Mouse (Mus musculus) MEL (cell line): Measurements from ENCODE around the gene Rbfox3. TPM values are rescaled to one million over a fixed set of nuclear protein-coding genes. Genes with fewer than 3 reads are reported as not detected.

Experiments used
- DNase-seq: peaks from one replicate; pipeline ENCODE4 v3.0.0; 2011; ENCODE audit warnings: low read depth, low spot score
- H3K27ac ChIP-seq: 2 replicates; pipeline ENCODE4 v1.5.1; 2012; ENCODE audit warnings: low read depth, mild to moderate bottlenecking, control low read depth, low read length, moderate library complexity; ENCODE audit not compliant: control insufficient read depth
- H3K27me3 ChIP-seq, 2 experiments: fragments of 150-350 bp in 1 of 2; sonication (generic) in 1 of 2; 2 replicates each; pipeline ENCODE4 v1.6.1; 2012; ENCODE audit warnings: low read length in 2 of 2, mild to moderate bottlenecking in 2 of 2, improper control_type of control experiment in 1 of 2, moderate library complexity in 1 of 2; ENCODE audit not compliant: insufficient read depth in 2 of 2, control insufficient read depth in 1 of 2
- H3K36me3 ChIP-seq, 2 experiments: 2 replicates each; pipeline ENCODE4 v1.6.1; 2012 to 2014; ENCODE audit warnings: low read length in 2 of 2, improper control_type of control experiment in 1 of 2, inconsistent platforms in 1 of 2, mild to moderate bottlenecking in 1 of 2; ENCODE audit not compliant: insufficient read depth in 2 of 2, control insufficient read depth in 1 of 2
- H3K4me1 ChIP-seq, 2 experiments: fragments of 150-350 bp in 1 of 2; sonication (generic) in 1 of 2; 2 replicates each; pipeline ENCODE4 v1.6.1; 2012; ENCODE audit warnings: low read length in 2 of 2, improper control_type of control experiment in 1 of 2, mild to moderate bottlenecking in 1 of 2; ENCODE audit not compliant: insufficient read depth in 2 of 2, control insufficient read depth in 1 of 2
- H3K4me3 ChIP-seq, 2 experiments: fragments of 150-350 bp in 1 of 2; sonication (generic) in 1 of 2; 2 replicates each; pipeline ENCODE4 v1.5.1; 2012; ENCODE audit warnings: low read depth in 2 of 2, low read length in 2 of 2, mild to moderate bottlenecking in 2 of 2, moderate library complexity in 2 of 2, control low read depth in 1 of 2, improper control_type of control experiment in 1 of 2; ENCODE audit not compliant: control insufficient read depth in 1 of 2, insufficient read depth in 1 of 2
- H3K79me2 ChIP-seq: 2 replicates; pipeline ENCODE4 v1.6.1; 2012; ENCODE audit warnings: mild to moderate bottlenecking, low read length, moderate library complexity; ENCODE audit not compliant: control insufficient read depth, poor library complexity, insufficient read depth
- H3K9ac ChIP-seq: 2 replicates; pipeline ENCODE4 v1.6.1; 2012; ENCODE audit warnings: low read depth, mild to moderate bottlenecking, control low read depth, low read length, moderate library complexity; ENCODE audit not compliant: control insufficient read depth, poor library complexity, severe bottlenecking
- H3K9me3 ChIP-seq: fragments of 150-350 bp; sonication (generic); replicated peaks from 2 replicates; pipeline ENCODE4 v1.6.1; 2012; ENCODE audit warnings: mild to moderate bottlenecking, low read length, improper control_type of control experiment, moderate library complexity; ENCODE audit not compliant: insufficient read depth
- BHLHE40 ChIP-seq: IDR thresholded peaks from 2 replicates; pipeline ENCODE4 v1.6.1; 2012; ENCODE audit warnings: low read depth, mild to moderate bottlenecking, inconsistent platforms, low read length, improper control_type of control experiment, borderline replicate concordance
- CTCF ChIP-seq, 3 experiments: IDR thresholded peaks in 2 of 3; conservative IDR thresholded peaks in 1 of 3; 2 replicates each; pipeline ENCODE4 v1.5.1; 2011 to 2012; ENCODE audit warnings: low read length in 3 of 3, low read depth in 2 of 3, mild to moderate bottlenecking in 2 of 3, improper control_type of control experiment in 1 of 3, inconsistent platforms in 1 of 3, mixed read lengths in 1 of 3, moderate library complexity in 1 of 3; ENCODE audit not compliant: control insufficient read depth in 1 of 3, insufficient read depth in 1 of 3, poor library complexity in 1 of 3, severe bottlenecking in 1 of 3
- ETS1 ChIP-seq: IDR thresholded peaks from 2 replicates; pipeline ENCODE4 v1.6.1; 2012; ENCODE audit warnings: low read depth, mild to moderate bottlenecking, inconsistent platforms, low read length, improper control_type of control experiment, moderate library complexity
- KAT2A ChIP-seq: conservative IDR thresholded peaks from 2 replicates; pipeline ENCODE4 v1.6.1; 2012; ENCODE audit warnings: low read depth, low read length, improper control_type of control experiment, inconsistent platforms
- MAFK ChIP-seq: IDR thresholded peaks from 2 replicates; pipeline ENCODE4 v1.6.1; 2011; ENCODE audit warnings: low read depth, mild to moderate bottlenecking, low read length, improper control_type of control experiment, borderline replicate concordance
- MAX ChIP-seq: IDR thresholded peaks from 2 replicates; pipeline ENCODE4 v1.6.1; 2011; ENCODE audit warnings: low read length, improper control_type of control experiment
- MAZ ChIP-seq: IDR thresholded peaks from 2 replicates; pipeline ENCODE4 v1.6.1; 2012; ENCODE audit warnings: low read depth, mild to moderate bottlenecking, inconsistent platforms, low read length, improper control_type of control experiment
- MXI1 ChIP-seq: IDR thresholded peaks from 2 replicates; pipeline ENCODE4 v1.6.1; 2011; ENCODE audit warnings: mild to moderate bottlenecking, low read depth, low read length, improper control_type of control experiment
- MYB ChIP-seq: IDR thresholded peaks from 2 replicates; pipeline ENCODE4 v1.6.1; 2011; ENCODE audit warnings: mild to moderate bottlenecking, low read depth, low read length, improper control_type of control experiment
- MYC ChIP-seq: IDR thresholded peaks from 2 replicates; pipeline ENCODE4 v1.6.1; 2011; ENCODE audit warnings: low read depth, mild to moderate bottlenecking, low read length, improper control_type of control experiment, moderate library complexity
- NELFE ChIP-seq: IDR thresholded peaks from 2 replicates; pipeline ENCODE4 v1.6.1; 2011; ENCODE audit warnings: low read depth, low read length, improper control_type of control experiment
- POLR2A ChIP-seq, 2 experiments: IDR thresholded peaks; 2 replicates each; pipeline ENCODE4 v1.6.1; 2011 to 2012; ENCODE audit warnings: low read length in 2 of 2, mild to moderate bottlenecking in 2 of 2, control low read depth in 1 of 2, improper control_type of control experiment in 1 of 2, low read depth in 1 of 2, moderate library complexity in 1 of 2; ENCODE audit not compliant: control insufficient read depth in 1 of 2, insufficient read depth in 1 of 2, poor library complexity in 1 of 2
- POLR2AphosphoS2 ChIP-seq: IDR thresholded peaks from 2 replicates; pipeline ENCODE4 v1.6.1; 2011; ENCODE audit warnings: low read length, improper control_type of control experiment
- RCOR1 ChIP-seq: IDR thresholded peaks from 2 replicates; pipeline ENCODE4 v1.6.1; 2012; ENCODE audit warnings: low read depth, mild to moderate bottlenecking, inconsistent platforms, low read length, improper control_type of control experiment
- SMC3 ChIP-seq: IDR thresholded peaks from 2 replicates; pipeline ENCODE4 v1.6.1; 2011; ENCODE audit warnings: low read depth, low read length, improper control_type of control experiment
- TBP ChIP-seq: IDR thresholded peaks from 2 replicates; pipeline ENCODE4 v1.8.0; 2011; ENCODE audit warnings: low read depth, low read length, improper control_type of control experiment
- ZC3H11A ChIP-seq: IDR thresholded peaks from 2 replicates; pipeline ENCODE4 v1.6.1; 2012; ENCODE audit warnings: low read depth, mild to moderate bottlenecking, inconsistent platforms, low read length, improper control_type of control experiment
- ZKSCAN1 ChIP-seq: IDR thresholded peaks from 2 replicates; pipeline ENCODE4 v1.6.1; 2012; ENCODE audit warnings: low read depth, mild to moderate bottlenecking, inconsistent platforms, low read length, improper control_type of control experiment, moderate library complexity
- ZMIZ1 ChIP-seq: IDR thresholded peaks from 2 replicates; pipeline ENCODE4 v1.6.1; 2012; ENCODE audit warnings: low read depth, mild to moderate bottlenecking, inconsistent platforms, low read length, improper control_type of control experiment, moderate library complexity
- polyA plus RNA-seq, 2 experiments: library from polyadenylated mRNA; stranded (reverse) in 1 of 2; unstranded in 1 of 2; fragments of >175 nt in 1 of 2; fragments of >200 nt in 1 of 2; gene quantifications; 2 replicates each; pipeline versions ENCODE4 v1.2.1 to v1.2.4; 2012; ENCODE audit warnings: low replicate concordance in 2 of 2, low read depth in 1 of 2; ENCODE audit not compliant: insufficient read length in 2 of 2, insufficient read depth in 1 of 2, missing spikeins in 1 of 2
- total RNA-seq: library from RNA; depleted of rRNA; stranded (reverse); fragments of 300-350 nt; gene quantifications from 2 replicates; pipeline ENCODE4 v1.2.3, GENCODE M21; 2012

The Rbfox3 gene
- total and polyA plus RNA-seq, 3 experiments, result not detected

DNA sequence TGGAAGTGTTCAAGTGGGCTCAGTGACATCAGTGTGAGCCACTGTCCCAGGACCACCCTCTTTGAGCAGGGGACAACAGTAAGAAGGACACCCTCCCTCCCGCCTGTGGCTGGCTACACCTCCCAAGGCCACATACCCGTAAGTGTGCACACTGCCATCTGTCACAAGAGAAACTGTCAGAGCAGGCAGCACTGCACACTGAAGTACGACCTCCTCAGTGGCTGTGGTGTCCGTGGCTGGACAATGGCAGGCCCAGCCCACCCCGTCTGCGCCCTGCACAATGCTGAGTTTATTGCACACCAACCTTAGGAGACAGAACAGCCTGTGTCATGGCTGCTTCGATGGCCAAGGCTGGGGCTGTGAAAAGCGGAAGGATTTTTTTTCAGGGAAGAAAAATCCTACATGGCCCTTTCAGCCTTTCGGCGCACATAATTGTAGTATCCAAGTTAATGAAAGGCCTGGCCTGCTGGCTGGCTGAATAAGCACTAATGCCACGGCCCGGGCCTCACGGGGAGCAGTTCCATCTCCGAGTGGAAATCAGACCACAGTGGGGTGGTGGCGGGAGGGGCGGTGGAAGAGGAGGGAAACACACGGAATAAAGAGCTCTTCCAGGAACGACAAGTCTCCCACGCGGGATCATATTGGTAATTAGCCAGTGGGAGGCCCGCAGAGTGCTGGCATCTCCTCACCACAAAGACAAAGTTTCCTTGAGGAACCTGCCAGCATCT, 14.1 kb downstream of the Rbfox3 start:
- DNase-seq, result no peak
- H3K9me3 ChIP-seq, result no peaks in the 10 kb centered on the region
- H3K4me1 ChIP-seq, result no peaks in the 10 kb centered on the region
- no peaks in the 10 kb centered on the region for H3K79me2 ChIP-seq
- H3K27me3 ChIP-seq, result no peaks in the 10 kb centered on the region
- no peak for TF ChIP-seq POLR2A (IDR thresholded peaks at IDR 0.05; ENCODE audit: control insufficient read depth in 1 of 2, insufficient read depth in 1 of 2, low read depth in 1 of 2, low read length in 2 of 2, poor library complexity in 1 of 2)
- no peak for TF ChIP-seq POLR2AphosphoS2
- no peak for TF ChIP-seq MYB
- no peak for TF ChIP-seq ZKSCAN1
- TF ChIP-seq ZC3H11A, result no peak
- no peak for TF ChIP-seq CTCF (IDR thresholded peaks at IDR 0.05 in 2 of 3, conservative IDR thresholded peaks at IDR 0.05 in 1 of 3; ENCODE audit: control insufficient read depth in 1 of 3, insufficient read depth in 1 of 3, low read depth in 2 of 3, low read length in 3 of 3, poor library complexity in 1 of 3, severe bottlenecking in 1 of 3)
- TF ChIP-seq MXI1, result no peak
- no peak overlapping the region for H3K9ac ChIP-seq
- H3K36me3 ChIP-seq, result no peaks in the 10 kb centered on the region
- no peak overlapping the region for H3K27ac ChIP-seq
- H3K4me3 ChIP-seq, result no peak overlapping the region

DNA sequence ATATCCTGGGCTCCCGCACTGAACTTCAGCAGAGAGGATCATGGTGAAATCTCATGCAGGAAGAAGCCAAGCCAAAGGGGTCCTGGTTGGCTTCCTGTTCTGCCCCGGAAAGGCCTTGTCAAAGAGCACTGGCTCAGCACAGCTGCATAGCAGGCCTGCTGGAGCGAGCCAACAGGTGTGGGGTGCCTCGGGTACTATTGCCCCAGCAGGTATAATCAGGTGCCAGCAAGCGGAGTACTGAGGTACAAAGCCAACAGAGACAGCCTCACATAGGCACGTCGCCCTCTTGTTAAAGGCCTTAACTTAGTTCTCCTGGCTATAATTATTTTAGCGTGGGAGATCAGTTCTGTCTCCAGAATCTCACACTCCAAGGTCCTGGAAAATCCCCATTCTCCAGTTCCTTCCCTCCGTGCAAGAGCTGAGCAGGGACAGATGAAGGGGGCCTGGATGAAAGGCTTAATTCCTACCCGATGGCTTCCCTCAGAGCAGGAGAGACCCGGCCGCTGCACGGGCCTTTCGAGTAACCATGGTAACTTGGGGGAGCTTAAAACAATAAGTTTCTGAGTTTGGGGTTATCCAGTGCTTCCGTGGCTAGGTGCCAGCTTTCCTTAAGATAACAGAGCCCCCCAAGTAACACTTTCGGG, 15.2 kb downstream of the Rbfox3 start:
- Histone ChIP-seq H3K9ac (no peak overlapping the region), H3K27ac (no peak overlapping the region), H3K9me3 (no peaks in the 10 kb centered on the region), H3K4me3 (no peak overlapping the region), H3K79me2 (no peaks in the 10 kb centered on the region), H3K27me3 (no peaks in the 10 kb centered on the region), H3K4me1 (no peaks in the 10 kb centered on the region), H3K36me3 (no peaks in the 10 kb centered on the region)
- DNase-seq, result no peak
- no peak for TF ChIP-seq ETS1
- no peak for TF ChIP-seq SMC3
- TF ChIP-seq TBP, result no peak
- TF ChIP-seq BHLHE40, result no peak
- no peak for TF ChIP-seq ZC3H11A
- TF ChIP-seq MYC, result no peak
- TF ChIP-seq MAFK, result no peak
- TF ChIP-seq POLR2A (IDR thresholded peaks at IDR 0.05; ENCODE audit: control insufficient read depth in 1 of 2, insufficient read depth in 1 of 2, low read depth in 1 of 2, low read length in 2 of 2, poor library complexity in 1 of 2), result no peak
- no peak for TF ChIP-seq ZKSCAN1
- no peak for TF ChIP-seq MAZ
- no peak for TF ChIP-seq KAT2A
- no peak for TF ChIP-seq RCOR1
- no peak for TF ChIP-seq NELFE
- no peak for TF ChIP-seq MAX
- TF ChIP-seq ZMIZ1, result no peak
